Mouse (Mus musculus) yolk sac, embryonic 10.5 days (tissue): ENCODE measurements around the gene Cask.

Experiments
- DNase-seq: peaks from one replicate; pipeline ENCODE4 v3.0.0-alpha.2; 2017; ENCODE audit warnings: low spot score

Gene Cask

DNA sequence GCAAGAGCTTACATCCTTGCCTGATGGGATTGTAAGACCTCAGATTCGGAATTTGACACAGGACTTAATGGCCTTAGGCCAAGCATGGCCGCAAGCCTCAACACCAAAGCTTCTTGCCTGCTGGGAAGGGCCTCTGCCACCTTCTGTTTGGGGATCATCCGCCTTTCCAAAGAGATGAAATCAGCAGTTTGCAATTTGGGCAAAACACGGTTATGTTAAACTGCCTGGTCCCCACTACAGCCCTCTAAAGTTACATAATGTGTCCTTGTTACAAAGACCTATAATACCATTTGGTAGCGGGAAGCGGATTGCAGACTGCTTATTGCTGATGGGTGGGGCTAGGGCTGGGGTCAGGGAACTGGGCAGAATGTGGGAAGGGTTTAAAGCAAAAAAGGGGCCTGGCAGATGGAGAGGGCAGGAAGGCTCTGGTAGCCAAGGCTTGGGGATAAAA lies 384.0 kb downstream of the Cask start:
- no peak for DNase-seq
